Mouse (Mus musculus) adrenal gland, postnatal 4 days (tissue): ENCODE measurements around the gene Accs. TPM values are rescaled to one million over a fixed set of nuclear protein-coding genes. Genes with fewer than 3 reads are reported as not detected.

Experiments
- DNase-seq, 2 experiments: peaks; one replicate each; pipeline ENCODE4 v3.0.0; 2021 to 2022; ENCODE audit warnings: low spot score in 2 of 2, mixed read lengths in 2 of 2
- total RNA-seq, 2 experiments: library from RNA; stranded (reverse); gene quantifications; 2 replicates each; pipeline ENCODE4 v1.2.3; 2021

The Accs gene
- total RNA-seq, 2 experiments from 2014 or later = 21.0 to 24.5 TPM

DNA sequence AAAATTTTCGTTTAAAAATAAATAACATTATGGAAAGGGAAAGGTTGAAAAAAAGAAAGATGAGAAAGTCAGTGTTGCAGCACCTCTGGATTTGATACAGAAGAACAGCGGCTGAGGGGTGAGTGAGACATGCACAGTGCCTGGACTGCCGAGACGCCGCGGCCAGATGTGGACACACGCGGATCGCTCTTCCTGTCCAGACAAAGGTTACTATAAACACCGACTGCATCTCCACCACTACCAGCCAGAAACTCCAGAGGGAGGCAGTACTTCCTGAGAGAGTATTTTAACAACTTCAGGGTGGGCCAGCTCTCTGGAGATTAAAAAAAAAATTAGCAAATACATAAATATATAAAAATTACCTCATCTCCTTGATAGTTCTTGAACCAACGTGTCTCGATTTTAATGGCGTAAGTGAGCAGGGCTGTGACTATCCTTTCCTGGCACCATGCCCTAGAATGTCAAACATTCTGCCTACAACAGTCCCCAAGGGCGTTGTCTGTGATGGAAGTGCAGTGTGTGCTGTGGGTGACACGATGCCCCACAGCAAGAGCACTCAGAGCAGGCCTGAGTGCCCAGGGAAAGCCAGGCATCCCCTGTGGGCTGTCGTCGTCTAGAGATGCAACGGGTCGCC, 52.5 kb downstream of the Accs start:
- no peak for DNase-seq

DNA sequence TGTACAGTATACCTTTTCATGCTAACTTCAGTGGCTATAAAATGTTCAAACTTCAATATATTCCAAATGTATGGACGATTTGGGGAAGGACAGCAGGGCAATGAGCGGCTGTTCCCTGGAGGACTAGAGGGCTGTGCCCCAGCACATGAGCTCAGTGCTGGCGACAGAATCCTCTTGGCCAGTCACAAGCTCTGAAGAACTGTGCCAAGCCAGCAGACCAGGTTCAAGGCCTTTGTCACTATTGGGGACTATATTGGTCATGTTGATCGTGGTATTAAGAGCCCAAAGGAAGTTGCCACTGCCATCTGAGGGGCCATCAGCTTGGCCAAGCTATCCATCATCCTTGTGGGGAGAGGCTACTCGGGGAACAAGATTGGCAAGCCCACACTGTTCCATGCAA, 55.4 kb downstream of the Accs start:
- no peak for DNase-seq

DNA sequence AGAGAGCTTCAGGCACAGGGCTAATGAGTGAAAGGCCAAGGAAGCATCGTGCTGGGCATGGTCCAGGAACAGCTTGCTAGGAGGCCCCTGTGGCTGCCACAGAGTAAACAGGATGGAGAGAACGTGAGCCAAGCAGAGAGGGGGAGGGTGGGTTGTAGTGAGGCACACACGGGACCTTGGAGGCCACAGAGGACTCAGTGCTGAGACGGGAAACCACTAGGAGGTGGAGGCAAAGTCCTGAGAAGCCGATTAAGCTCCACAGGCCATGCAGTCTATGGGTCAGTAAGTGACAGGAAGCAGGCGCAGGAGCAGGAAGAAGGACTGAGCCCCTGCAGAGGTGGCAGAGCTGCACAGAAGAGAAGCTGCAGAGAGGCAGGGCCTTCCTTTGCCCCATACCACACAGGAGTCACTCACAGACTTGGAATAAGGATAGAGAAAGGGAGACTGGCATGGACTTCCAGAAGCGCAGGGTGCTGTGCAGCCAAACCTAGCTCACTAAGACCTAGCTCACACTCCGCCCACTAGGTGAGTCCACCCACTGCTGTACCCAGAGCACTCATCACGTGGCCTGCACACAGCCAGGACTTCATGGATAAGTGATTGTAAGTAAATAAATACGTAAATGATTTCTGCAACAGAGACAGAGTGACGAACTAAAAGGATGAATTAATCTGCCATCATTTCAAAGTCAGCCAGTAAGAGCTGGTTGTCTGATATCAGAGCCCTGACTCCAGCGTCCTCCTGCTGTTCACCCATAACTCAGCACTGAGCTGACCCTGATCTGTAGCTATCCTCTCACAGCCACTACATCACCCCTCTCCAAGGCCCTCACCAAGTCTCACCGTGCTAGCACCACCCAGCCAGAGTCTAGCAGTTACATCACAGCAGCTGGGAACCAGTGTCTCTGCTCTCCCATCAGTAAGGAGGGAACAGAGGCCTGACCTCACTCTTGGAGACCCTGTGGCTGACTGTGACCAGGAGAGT, 57.9 kb downstream of the Accs start:
- no peak for DNase-seq

DNA sequence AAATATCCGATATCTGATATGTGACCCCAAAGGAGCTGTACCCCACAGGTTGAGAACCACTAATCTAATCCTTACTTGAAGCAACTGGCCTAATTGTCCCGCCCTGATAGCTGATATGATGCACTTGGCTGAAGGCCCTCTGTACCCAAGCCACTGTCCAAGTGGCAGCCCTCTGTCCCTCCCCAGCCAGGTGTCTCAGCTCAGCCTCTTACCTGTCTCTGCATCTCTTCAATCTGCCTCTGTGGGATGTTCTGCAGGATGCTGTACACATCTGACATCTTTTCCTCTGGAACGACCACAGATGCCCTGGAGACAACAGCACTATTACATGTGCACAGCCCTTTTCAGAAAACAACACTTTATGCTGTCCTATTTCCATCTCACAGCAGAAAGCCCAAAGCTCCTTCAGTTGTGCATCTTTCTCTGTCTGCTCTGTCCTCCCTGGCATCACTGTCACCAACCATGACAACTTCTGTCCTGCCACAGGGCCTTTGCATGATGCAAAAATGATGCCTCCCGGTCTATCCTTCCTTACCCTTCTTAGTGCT, 58.9 kb downstream of the Accs start:
- no peak for DNase-seq

DNA sequence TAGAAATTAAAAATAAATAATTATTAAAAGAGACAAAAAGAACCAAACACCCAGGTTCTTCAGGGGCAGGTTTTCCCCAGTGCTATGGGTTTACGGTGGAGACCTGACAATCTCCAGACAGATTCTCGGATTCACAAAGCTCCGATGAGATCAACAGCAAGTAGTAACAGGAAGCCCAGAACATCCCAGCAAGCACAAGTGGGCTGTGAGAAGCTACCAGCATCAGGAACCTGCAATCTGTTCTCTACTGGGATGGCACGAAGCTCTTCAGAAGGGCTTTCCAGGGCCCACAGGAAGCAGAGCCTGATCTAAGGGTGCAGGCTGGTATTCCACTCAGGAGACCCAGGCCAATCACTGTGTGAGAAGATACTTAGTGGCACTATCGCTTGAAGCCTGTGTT, 61.2 kb downstream of the Accs start:
- no peak for DNase-seq

DNA sequence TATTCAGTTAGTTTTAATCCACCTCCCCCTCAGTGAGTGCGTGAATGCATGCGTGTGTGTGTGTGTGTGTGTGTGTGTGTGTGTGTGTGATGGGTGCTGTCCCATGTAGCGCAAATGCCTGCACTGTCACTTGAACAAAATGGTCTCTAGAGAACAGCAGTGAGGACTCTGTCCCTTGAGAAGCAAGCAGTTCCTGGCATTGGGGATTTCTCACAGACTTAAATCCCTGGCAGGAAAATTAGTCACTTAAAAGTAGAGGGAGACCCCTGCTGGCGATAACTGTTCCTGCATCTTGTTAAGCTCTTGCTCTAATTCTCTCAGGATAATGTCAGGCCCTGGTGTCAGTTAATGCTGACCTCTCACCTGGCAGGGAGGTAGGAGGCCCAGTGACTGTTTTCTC, 63.6 kb downstream of the Accs start:
- peak; percentile 36 to 55 for DNase-seq

DNA sequence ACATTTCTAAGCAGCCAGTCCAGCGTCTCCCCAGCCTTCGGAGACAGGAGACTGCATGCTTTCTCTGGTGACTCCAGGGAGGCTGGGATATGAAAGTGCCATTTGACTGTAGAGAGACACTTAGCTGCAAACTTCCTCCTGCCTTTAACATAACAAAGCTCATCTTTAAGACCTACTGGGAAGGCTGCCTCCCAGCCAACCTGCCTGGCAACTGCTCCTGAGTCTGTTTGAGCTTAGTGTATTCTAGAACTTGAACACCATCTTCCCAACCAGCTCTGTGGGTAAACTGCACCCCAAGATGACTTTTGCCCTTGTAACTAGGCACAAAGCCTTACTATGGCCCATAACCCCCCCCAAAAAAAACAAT, 64.3 kb downstream of the Accs start:
- DNase-seq = no peak

DNA sequence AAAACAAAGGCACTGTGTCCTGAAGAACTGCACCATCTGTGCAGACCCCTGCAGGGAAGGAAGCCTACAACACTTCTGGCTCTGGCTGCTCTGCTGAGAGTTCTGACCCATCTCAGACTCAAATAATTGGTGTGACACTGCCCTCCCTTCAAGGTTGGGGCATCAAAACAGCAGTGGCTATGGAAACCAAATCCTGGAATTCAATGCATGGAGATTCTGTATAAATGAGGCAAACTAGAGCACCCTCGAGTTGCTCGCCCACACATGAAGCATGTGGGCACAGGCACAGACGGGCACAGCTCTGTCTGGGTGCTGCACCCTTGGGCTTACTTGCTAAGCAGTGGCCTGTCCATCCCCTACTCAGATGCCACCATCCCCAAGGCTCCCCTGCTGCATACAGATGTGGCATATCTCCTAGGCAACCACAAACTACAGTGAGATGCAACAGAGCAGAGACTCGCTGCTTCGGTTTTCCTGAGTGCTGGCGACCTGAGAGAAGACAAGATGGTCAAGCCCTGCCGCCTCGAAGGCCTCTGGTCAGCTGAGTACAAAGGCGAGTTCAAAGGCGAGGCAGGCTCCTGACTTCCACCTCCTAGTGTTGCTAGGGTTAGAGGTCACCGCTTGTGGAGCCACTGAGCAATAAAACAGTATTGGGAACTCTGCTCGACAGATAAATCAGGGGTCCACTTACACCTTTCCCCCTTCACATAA, 64.9 kb downstream of the Accs start:
- no peak for DNase-seq

DNA sequence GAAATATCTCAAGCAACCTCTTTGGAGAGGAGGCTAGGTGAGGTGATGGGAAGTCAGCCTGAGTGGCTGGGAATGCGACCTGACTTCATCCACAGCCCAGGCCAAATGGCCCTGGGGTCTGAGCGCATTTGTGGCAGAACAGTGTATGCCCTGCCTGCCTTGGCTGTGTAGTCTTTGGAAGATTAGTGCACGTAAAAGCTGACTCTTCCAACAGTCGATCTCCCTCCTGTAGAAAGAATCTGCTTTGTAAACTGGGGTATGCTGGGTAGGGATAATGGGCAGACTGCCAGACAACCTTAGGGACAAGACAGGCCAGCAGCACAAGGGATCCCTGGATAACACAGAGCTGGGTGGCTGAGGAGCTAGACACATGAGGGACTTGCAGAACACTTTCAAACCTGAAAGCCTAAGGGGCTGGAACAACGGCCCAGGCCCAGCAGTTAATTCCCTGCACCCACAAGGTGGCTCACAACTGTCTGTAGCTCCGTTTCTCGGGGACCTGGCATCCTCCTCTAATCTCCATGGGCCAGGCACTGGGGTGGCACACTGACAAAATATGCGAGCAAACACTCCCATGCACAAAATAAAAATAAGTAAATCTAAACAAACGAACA, 65.7 kb downstream of the Accs start:
- no peak for DNase-seq

Other genes starting within 250 kb of the Accs start
- gene Alx4, start 207.6 kb downstream of the Accs start, total RNA-seq = 1 to 10 TPM; 1.0 to 1.2 TPM
- 100 to 1,000 TPM; 108 to 118 TPM for gene Ext2, start 27.4 kb downstream of the Accs start, total RNA-seq
- under 1 TPM; 0.22 to 0.99 TPM for gene Accsl, start 19.2 kb upstream of the Accs start, total RNA-seq
- gene Gm13889, start 107.3 kb upstream of the Accs start, total RNA-seq = 10 to 100 TPM; 26.7 to 28.4 TPM
- gene Gm27027, start 146.4 kb upstream of the Accs start, total RNA-seq = not detected
- gene Alkbh3, start 160.9 kb upstream of the Accs start, total RNA-seq = 10 to 100 TPM; 73.1 to 76.3 TPM